Comparison of ENCODE assay signal across 1 mouse cellular context in the genomic region with DNA sequence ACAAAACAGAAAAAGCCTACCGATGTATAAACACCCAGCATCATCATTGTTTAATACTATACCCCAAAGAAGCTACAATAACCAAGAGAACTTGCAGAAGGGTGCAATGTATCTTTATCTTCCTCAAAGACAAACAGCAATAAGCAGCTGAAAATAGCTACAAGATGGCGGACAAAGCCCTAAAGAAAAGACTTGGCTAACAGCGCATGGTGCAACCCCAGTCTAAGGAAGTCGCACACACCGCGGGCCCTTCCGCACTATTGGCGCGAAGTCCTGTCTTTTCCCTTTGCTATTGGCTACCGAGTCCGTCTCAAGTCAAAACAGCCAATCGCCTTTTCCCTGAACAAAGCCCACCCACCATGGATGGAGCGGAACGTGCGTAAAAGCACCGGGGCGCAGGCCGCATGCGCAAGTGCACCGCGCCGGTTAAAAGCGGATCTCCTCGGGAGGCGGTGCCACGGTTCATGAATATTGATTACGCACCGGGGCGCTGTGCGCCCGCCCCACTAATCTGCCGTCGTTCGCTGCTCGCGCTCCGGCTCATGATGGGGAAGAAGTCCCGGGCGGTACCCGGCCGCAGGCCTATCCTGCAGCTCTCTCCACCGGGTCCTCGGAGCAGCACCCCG.
TF ChIP-seq lines count a peak whose summit lies in the region.

A gene (plus strand): TSS at position 318 of the 626 bp plus-strand sequence.

TF ChIP-seq in CH12.LX, 34 proteins besides CTCF, POLR2A, EP300 and RAD21 (continued from another document):
- TF ChIP-seq ETS1 (conservative IDR thresholded peaks at IDR 0.05; ENCODE audit: low read depth, low read length), result 0 out of 2 replicates have a peak, but pooled peaks have one; percentile 11
- TF ChIP-seq NRF1 (IDR thresholded peaks at IDR 0.05; ENCODE audit: low read depth, low read length), result peak; percentile 100
- TF ChIP-seq MEF2A (IDR thresholded peaks at IDR 0.05; ENCODE audit: borderline replicate concordance, low read depth, low read length), result peak; percentile 88
- peak; percentile 81 for TF ChIP-seq BHLHE40 (IDR thresholded peaks at IDR 0.05; ENCODE audit: low read depth, low read length)
- peak; percentile 61 for TF ChIP-seq TCF12 (IDR thresholded peaks at IDR 0.05; ENCODE audit: low read depth, low read length)
- TF ChIP-seq USF2 (conservative IDR thresholded peaks at IDR 0.05; ENCODE audit: low read depth, low read length), result no peak
- TF ChIP-seq CHD2 (IDR thresholded peaks at IDR 0.05; ENCODE audit: low read length), result peak; percentile 74
- peak; percentile 95 for TF ChIP-seq MAX (IDR thresholded peaks at IDR 0.05; ENCODE audit: low read length)
- TF ChIP-seq MXI1 (IDR thresholded peaks at IDR 0.05; ENCODE audit: low read depth, low read length), result no peak
- TF ChIP-seq E2F4 (IDR thresholded peaks at IDR 0.05; ENCODE audit: insufficient replicate concordance, low read depth, low read length), result peak; percentile 93
TF ChIP-seq in CH12.LX: peak in this region for 17.
